Mouse (Mus musculus) megakaryocyte, embryonic 14.5 days (primary cell): ENCODE results near the gene Ifitm2.

Experiments used
- FLI1 ChIP-seq: IDR thresholded peaks from 2 replicates; pipeline ENCODE4 v1.6.1; 2012; ENCODE audit warnings: low read length, inconsistent platforms, mixed read lengths
- GATA1 ChIP-seq: IDR thresholded peaks from 3 replicates; pipeline ENCODE4 v1.6.1; 2012; ENCODE audit warnings: mixed read lengths, low read length, inconsistent platforms, borderline replicate concordance

DNA sequence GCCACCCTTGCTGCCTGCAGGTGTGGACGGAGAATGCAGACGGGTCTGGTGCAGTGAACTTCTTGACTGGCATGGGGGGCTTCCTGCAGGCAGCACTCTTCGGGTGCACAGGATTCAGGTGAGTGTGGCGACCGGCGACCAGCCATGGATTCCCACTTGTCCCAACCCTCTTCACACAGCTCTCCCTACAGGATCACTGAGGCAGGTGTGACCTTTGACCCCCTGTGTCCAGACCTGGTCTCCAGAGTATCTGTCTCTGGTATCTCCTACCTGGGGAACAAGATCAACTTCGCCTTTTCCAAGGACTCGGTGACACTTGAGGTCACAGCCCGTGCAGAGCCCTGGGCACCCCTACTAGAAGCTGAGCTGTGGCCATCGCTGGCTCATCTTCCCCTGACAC, 9.5 kb downstream of the Ifitm2 start:
- TF ChIP-seq GATA1 (no peak), FLI1 (no peak)
